Mouse (Mus musculus) ES-E14 (cell line): ENCODE results near the gene Aoah. TPM values are rescaled to one million over a fixed set of nuclear protein-coding genes. Genes with fewer than 3 reads are reported as not detected.

Experiments used
- DNase-seq: peaks from one replicate; pipeline ENCODE4 v3.0.0-alpha.2; 2013; ENCODE audit warnings: low read depth, low spot score
- H3K27ac ChIP-seq: 2 replicates; pipeline ENCODE4 v1.5.1; 2012; ENCODE audit warnings: low read depth, mild to moderate bottlenecking, low read length, moderate library complexity, mixed read lengths; ENCODE audit not compliant: poor library complexity, insufficient read depth, severe bottlenecking
- H3K36me3 ChIP-seq: 2 replicates; pipeline ENCODE4 v1.6.1; 2012; ENCODE audit warnings: mild to moderate bottlenecking, low read length, moderate library complexity, mixed read lengths; ENCODE audit not compliant: control insufficient read depth, poor library complexity, insufficient read depth, severe bottlenecking
- H3K4me1 ChIP-seq, 2 experiments: fragments of 150-350 bp in 1 of 2; sonication (generic) in 1 of 2; 2 replicates each; pipeline ENCODE4 v1.6.1; 2012; ENCODE audit warnings: low read length in 2 of 2, mild to moderate bottlenecking in 1 of 2, mixed read lengths in 1 of 2; ENCODE audit not compliant: control insufficient read depth in 2 of 2, insufficient read depth in 2 of 2, poor library complexity in 1 of 2
- H3K4me3 ChIP-seq, 2 experiments: fragments of 150-350 bp in 1 of 2; sonication (generic) in 1 of 2; 2 replicates each; pipeline ENCODE4 v1.5.1; 2012; ENCODE audit warnings: low read length in 2 of 2, low read depth in 1 of 2, mild to moderate bottlenecking in 1 of 2, mixed read lengths in 1 of 2; ENCODE audit not compliant: insufficient read depth in 1 of 2, poor library complexity in 1 of 2, severe bottlenecking in 1 of 2
- H3K9ac ChIP-seq: 2 replicates; pipeline ENCODE4 v1.6.1; 2012; ENCODE audit warnings: low read depth, mild to moderate bottlenecking, low read length, mixed read lengths; ENCODE audit not compliant: poor library complexity, insufficient read depth, severe bottlenecking
- H3K9me3 ChIP-seq: fragments of 150-350 bp; sonication (generic); 2 replicates; pipeline ENCODE4 v1.6.1; 2012; ENCODE audit warnings: low read depth, mild to moderate bottlenecking, low read length; ENCODE audit not compliant: control insufficient read depth, insufficient read depth
- CHD2 ChIP-seq: IDR thresholded peaks from 2 replicates; pipeline ENCODE4 v1.6.1; 2014; ENCODE audit warnings: mild to moderate bottlenecking, low read depth, low read length, inconsistent platforms
- HCFC1 ChIP-seq: IDR thresholded peaks from 2 replicates; pipeline ENCODE4 v1.6.1; 2012; ENCODE audit warnings: low read length, inconsistent platforms, borderline replicate concordance; ENCODE audit not compliant: insufficient read depth
- MAFK ChIP-seq: IDR thresholded peaks from 2 replicates; pipeline ENCODE4 v1.6.1; 2014; ENCODE audit warnings: mild to moderate bottlenecking, low read depth, low read length, inconsistent platforms; ENCODE audit not compliant: insufficient read depth
- ZC3H11A ChIP-seq: IDR thresholded peaks from 2 replicates; pipeline ENCODE4 v1.6.1; 2012; ENCODE audit warnings: low read depth, mild to moderate bottlenecking, inconsistent platforms, low read length, borderline replicate concordance
- ZNF384 ChIP-seq: IDR thresholded peaks from 2 replicates; pipeline ENCODE4 v1.6.1; 2012; ENCODE audit warnings: low read depth, low read length, inconsistent platforms
- in situ Hi-C, 2 experiments: fragments of 600-800 bp; cut with MboI; formaldehyde crosslinking; loops; one replicate each; pipeline ENCODE4 v1.15.1; 2025; ENCODE audit warnings: low sequenced_read_pairs in 2 of 2, inconsistent platforms in 1 of 2; ENCODE audit not compliant: unreplicated experiment in 2 of 2
- total RNA-seq: library from RNA; depleted of rRNA; stranded (reverse); fragments of 300-350 nt; gene quantifications from 2 replicates; pipeline ENCODE4 v1.2.3, GENCODE M21; 2012

Aoah gene
- total RNA-seq, 1 experiment = 3.3 TPM

DNA sequence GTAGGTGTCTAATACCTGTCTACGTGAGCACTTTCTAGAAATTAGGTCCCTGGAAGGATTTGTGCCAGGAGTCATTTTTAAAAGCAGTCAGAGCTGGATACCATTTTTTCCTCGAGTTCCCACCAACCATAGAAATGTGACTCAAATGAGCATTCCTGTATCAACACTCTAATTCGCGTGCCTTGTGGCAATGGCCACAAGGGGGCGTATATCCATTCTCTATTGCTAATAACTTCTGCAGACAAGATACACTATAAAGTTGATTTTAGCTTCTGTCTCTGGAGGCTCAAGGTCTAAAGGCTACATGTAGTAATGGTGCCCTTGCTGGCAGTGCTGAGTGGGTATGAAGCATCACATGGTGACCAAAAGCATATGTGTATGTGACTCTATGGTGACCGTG, 146.5 kb downstream of the Aoah start:
- Histone ChIP-seq H3K9me3 (no peaks in the 10 kb centered on the region), H3K27ac (no peak overlapping the region), H3K36me3 (peaks cover 3% of the 10 kb centered on the region; the same call in 1 of the 2 replicates), H3K9ac (no peak overlapping the region), H3K4me1 (peaks cover 3 to 6% of the 10 kb centered on the region in 2 experiments; a peak in 3 of 4 replicates), H3K4me3 (no peak overlapping the region)
- TF ChIP-seq MAFK (no peak), ZC3H11A (peak; percentile 36; the same call in 1 of the 2 replicates)
- in situ Hi-C loops = no loop called here
- DNase-seq = no peak

DNA sequence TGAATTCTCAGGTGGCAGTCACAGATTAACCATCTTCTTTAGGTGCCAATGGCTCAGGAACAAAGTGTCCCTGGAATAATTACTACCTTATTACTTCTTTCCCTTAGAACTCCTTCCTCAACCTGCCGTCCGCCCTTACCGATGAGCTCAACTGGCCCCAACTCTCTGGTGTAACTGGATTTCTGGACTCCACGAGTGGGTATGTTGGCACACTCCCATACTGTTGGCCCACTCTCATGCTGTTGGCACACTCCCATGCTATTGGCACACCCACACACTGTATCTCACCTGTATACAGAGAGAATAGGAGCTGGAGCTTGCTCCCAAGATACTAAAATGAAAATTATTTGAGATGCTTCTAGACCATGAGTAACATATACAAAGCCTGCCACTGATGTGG, 147.8 kb downstream of the Aoah start:
- no peak for DNase-seq
- Histone ChIP-seq H3K4me3 (no peak overlapping the region), H3K9ac (no peak overlapping the region), H3K36me3 (peaks cover 3% of the 10 kb centered on the region; the same call in 1 of the 2 replicates), H3K27ac (no peak overlapping the region), H3K4me1 (peaks cover 0 to 4% of the 10 kb centered on the region in 2 experiments; a peak in 2 of 4 replicates), H3K9me3 (no peaks in the 10 kb centered on the region)
- in situ Hi-C loops = no loop called here
- TF ChIP-seq MAFK (no peak), HCFC1 (no peak), ZNF384 (no peak), ZC3H11A (no peak), CHD2 (no peak)

DNA sequence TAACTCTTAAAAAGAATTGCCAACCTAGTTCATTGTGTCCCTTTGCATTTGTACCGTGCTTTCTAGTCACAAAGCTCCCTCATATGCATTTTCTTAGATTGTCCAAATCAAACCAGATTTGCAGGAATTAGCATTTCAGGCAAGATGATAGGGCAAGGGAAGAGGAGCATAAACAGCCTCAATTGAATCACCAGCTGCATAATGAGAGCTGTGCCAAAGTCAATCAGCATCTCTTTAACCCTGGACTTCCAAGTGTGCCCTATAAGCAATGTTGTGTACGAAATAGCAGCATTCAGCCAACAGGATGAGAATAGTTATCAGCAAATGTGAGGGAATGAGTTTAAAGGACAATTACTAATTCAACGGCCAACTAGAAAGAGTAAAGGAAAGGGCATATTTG, 169.2 kb downstream of the Aoah start:
- TF ChIP-seq ZC3H11A (no peak), MAFK (no peak), CHD2 (no peak), HCFC1 (no peak), ZNF384 (no peak)
- no peaks in the 10 kb centered on the region for H3K4me1 ChIP-seq
- no peak for DNase-seq
- no peak overlapping the region for H3K9ac ChIP-seq
- no peak overlapping the region for H3K27ac ChIP-seq
- no peaks in the 10 kb centered on the region for H3K36me3 ChIP-seq
- H3K9me3 ChIP-seq = no peaks in the 10 kb centered on the region
- H3K4me3 ChIP-seq = no peak overlapping the region
- in situ Hi-C loops = no loop called here

DNA sequence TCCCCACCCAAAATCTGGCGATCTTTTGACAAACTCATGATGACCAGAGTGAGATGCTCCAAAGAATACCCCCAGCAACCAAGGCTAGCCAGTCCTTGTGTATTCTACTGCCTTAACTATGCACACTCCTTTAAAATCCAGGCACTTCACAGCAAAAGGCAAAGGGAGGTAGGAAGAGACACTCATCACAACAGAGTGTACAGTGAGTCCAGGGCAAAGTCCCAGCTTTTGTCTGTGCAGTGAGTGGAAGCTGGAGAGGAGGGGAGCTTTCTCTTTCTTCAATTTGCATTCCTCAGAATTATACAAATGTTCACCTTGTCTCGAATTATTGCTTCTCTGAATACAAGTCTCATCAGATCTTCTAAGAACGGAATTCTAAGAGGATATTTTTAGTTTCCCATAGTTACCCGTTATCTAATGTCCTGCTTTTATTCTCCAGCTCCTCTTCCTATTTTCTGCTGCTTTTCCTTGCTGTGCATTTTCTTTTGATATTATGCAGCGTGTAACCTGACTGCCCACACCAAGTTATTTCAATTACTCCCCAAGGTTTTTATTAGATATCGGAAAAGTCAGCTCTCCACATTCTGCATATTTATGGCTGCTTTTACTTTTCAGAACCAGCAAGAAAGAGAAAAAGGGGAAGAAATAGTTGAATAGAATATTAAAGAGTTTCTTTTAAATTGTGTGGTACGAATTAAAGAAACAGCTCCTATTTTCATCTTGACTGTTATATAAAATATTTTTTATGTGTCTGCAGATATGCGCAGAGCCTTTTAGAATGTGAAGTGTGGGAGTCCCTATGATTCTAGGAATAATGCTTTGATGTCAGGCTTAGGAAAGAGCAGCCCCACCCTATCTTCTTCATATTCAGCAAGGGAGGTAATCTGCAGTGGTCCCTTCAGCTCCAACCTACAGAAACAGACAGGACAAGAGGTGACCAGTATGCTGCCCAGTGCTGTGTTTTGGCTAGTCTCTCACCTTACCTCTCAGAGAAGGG, 187.6 kb downstream of the Aoah start:
- Histone ChIP-seq H3K4me3 (no peak overlapping the region), H3K36me3 (no peaks in the 10 kb centered on the region), H3K4me1 (peaks cover 4 to 15% of the 10 kb centered on the region in 2 experiments; a peak in 3 of 4 replicates), H3K27ac (no peak overlapping the region), H3K9ac (no peak overlapping the region), H3K9me3 (no peaks in the 10 kb centered on the region)
- TF ChIP-seq ZC3H11A (no peak), CHD2 (no peak), ZNF384 (no peak), HCFC1 (no peak), MAFK (no peak)
- in situ Hi-C loops = no loop called here
- DNase-seq = no peak

DNA sequence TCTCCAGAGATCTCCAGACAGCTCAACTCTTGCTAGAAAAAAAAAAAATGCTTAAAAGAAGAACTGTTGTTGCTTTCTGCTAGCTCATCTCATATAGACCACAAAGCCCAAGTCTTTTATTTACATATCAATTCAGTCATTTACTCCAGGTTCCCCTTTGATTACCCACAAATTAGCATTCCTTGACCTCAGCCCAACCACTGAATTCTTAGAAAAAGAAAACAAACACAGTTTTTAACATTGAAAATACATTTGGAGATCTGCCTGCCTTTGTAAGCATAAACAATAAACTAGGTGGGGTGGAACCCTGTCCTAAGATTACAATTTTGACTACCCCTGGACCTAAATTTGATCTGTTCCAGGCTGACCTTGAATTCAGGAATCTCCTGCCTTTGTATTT, 191.6 kb downstream of the Aoah start:
- TF ChIP-seq CHD2 (no peak), ZNF384 (peak; percentile 85), MAFK (peak; percentile 37; the same call in 1 of the 2 replicates), ZC3H11A (no peak), HCFC1 (no peak)
- H3K36me3 ChIP-seq = no peaks in the 10 kb centered on the region
- H3K4me3 ChIP-seq = no peak overlapping the region
- H3K27ac ChIP-seq = peak overlapping the region; percentile 65; the same call in 1 of the 2 replicates
- H3K9me3 ChIP-seq = no peaks in the 10 kb centered on the region
- H3K4me1 ChIP-seq = peaks cover 6 to 17% of the 10 kb centered on the region in 2 experiments; a peak in 3 of 4 replicates
- peak; percentile 51 for DNase-seq
- in situ Hi-C loops = no loop called here
- no peak overlapping the region for H3K9ac ChIP-seq
